Mouse (Mus musculus): ENCODE results near the gene Zfp366. TPM values are rescaled to one million over a fixed set of nuclear protein-coding genes. Genes with fewer than 3 reads are reported as not detected.
A peak's percentile ranks its signal among the peaks of the same experiment; 100 is the strongest.
"Not testable (repeated sequence)": the region's sequence is repeated elsewhere in the genome, so short reads cannot be mapped to it uniquely, and the experiment has no call there.

Gene Zfp366
- polyA plus RNA-seq, 1 experiment from 2014 or later, result 0.45 TPM

DNA sequence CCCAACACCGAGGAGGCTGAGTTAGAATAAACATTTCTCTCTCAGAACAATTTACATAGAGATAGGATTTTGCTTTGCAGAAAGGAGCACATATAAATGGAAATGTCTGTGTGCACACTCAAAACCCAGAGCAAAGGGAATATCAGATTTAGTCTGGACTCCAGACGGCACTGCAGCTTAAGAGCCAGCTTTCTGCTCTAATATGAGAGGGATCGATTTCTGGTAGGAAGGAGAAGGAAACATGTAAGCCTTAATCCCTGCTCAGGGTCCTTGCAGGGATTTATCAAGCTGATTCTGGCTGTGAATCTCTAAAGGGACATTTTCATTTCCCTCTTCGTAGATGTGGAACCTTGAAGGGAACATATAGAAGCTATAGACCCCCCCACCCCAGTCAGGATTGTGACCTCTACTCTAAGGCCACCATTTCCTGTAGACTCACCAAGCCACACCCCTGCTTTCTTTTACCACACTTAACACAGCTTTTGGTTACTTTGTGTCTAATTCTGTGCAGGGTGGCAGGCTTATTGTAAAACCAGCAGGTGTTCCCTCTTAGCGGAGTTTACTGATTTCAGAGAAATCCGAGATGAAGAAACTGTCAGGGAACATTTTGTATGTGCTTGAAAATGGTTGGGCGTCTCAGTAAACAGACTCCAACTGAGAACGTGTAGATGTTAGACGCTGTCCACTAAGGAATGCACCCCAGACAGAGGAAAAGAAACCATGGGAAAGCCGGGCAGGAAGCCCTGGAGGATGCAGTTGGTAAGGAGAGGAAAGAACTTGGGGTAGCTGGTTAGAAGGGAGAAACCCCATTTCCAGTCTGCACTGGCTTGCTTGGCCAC lies 20.9 kb upstream of the Zfp366 start:
- 0 out of 2 replicates have a peak overlapping the region, but pooled peaks have one; percentile 36 for H3K27ac ChIP-seq
- no peak for ATAC-seq (ENCODE audit: low FRiP score)
- 43% methylated on average over 10 of the region's 10 CpGs for WGBS

DNA sequence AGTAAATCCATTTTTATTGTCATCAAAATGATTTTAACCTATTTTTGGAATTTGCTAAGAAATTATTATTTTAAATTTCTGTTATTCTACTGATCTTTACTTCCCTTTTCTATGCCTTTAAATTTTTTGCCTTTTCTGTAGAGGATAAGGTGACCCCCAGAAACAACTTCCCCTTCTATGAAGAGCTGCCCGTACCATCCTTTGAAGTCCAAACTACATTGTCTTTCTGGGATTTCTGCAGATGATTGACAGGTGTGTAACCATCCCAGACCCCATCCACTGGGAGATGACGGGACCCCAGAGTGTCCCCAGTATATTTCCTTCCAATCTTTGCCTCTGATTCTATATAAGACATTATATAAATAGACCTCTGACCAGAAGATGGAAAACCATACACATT lies 20.3 kb upstream of the Zfp366 start:
- ATAC-seq (ENCODE audit: low FRiP score), result no peak
- peaks cover 12% of the 10 kb centered on the region for H3K4me1 ChIP-seq
- H3K4me3 ChIP-seq (replicated peaks), result no peak overlapping the region
- no peaks in the 10 kb centered on the region for H3K36me3 ChIP-seq (replicated peaks)
- WGBS, result 76% methylated on average over 2 of the region's 2 CpGs
- H3K9me3 ChIP-seq, result no peaks in the 10 kb centered on the region
- no peak overlapping the region for H3K27ac ChIP-seq
- no peaks in the 10 kb centered on the region for H3K27me3 ChIP-seq
- no peak overlapping the region for H3K4me2 ChIP-seq
- no peak overlapping the region for H3K9ac ChIP-seq

More for the DNA sequence above, 20.9 kb upstream of the Zfp366 start:
- Histone ChIP-seq H3K9me3 (no peaks in the 10 kb centered on the region), H3K9ac (no peak overlapping the region), H3K4me2 (no peak overlapping the region), H3K4me1 (peaks cover 12% of the 10 kb centered on the region), H3K4me3 (replicated peaks) (no peak overlapping the region), H3K27me3 (no peaks in the 10 kb centered on the region), H3K36me3 (replicated peaks) (no peaks in the 10 kb centered on the region)

GRCm38 (mm10) chr13:99169401-99169800 lies 15.2 kb upstream of the Zfp366 start:
- no peaks in the 10 kb centered on the region for H3K27me3 ChIP-seq
- no peaks in the 10 kb centered on the region for H3K4me1 ChIP-seq
- no peak overlapping the region for H3K4me2 ChIP-seq
- no peaks in the 10 kb centered on the region for H3K36me3 ChIP-seq (replicated peaks)
- no peak for ATAC-seq (ENCODE audit: low FRiP score)
- H3K27ac ChIP-seq, result no peak overlapping the region
- H3K9ac ChIP-seq, result no peak overlapping the region
- WGBS, result 77% methylated on average over 6 of the region's 6 CpGs
- no peak overlapping the region for H3K4me3 ChIP-seq (replicated peaks)
- H3K9me3 ChIP-seq, result no peaks in the 10 kb centered on the region

- Histone ChIP-seq H3K27me3 (no peaks in the 10 kb centered on the region), H3K9ac (no peak overlapping the region), H3K27ac (no peak overlapping the region), H3K4me2 (no peak overlapping the region), H3K4me1 (no peaks in the 10 kb centered on the region), H3K9me3 (no peaks in the 10 kb centered on the region), H3K36me3 (replicated peaks) (no peaks in the 10 kb centered on the region), H3K4me3 (replicated peaks) (no peak overlapping the region)
- 48% methylated on average over 2 of the region's 2 CpGs for WGBS
- no peak for ATAC-seq (ENCODE audit: low FRiP score)
Measured at GRCm38 (mm10) chr13:99170337-99170736, 14.3 kb upstream of the Zfp366 start.

DNA sequence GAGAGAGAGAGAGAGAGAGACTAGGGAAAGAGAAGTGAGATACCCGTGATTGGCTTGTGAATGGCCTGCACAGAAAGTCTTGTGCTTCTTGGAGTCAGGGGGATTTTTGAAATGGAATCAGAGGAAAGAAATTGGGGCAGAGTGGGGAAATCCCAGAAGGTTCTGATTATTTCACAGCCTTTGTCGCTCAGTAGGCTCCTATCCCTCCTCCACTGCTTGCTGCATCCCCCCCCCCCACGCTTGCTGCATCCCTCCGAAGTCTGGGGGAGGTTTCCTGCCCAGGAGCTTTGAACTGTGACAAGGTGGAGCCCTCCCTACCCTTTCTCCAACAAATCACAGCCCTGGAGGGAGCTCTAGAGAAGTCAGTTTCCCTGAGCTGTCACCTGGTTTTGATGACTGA lies 10.8 kb upstream of the Zfp366 start:
- 54% methylated on average over 4 of the region's 4 CpGs for WGBS
- Histone ChIP-seq H3K4me3 (replicated peaks) (no peak overlapping the region), H3K9me3 (no peaks in the 10 kb centered on the region), H3K27me3 (no peaks in the 10 kb centered on the region), H3K4me1 (no peaks in the 10 kb centered on the region), H3K4me2 (no peak overlapping the region), H3K9ac (no peak overlapping the region), H3K27ac (no peak overlapping the region), H3K36me3 (replicated peaks) (no peaks in the 10 kb centered on the region)
- no peak for ATAC-seq (ENCODE audit: low FRiP score)

GRCm38 (mm10) chr13:99182828-99183227 lies 1.8 kb upstream of the Zfp366 start:
- H3K36me3 ChIP-seq (replicated peaks); H3K4me3 ChIP-seq (replicated peaks); H3K27ac ChIP-seq; H3K9ac ChIP-seq; H3K27me3 ChIP-seq; H3K4me1 ChIP-seq; H3K9me3 ChIP-seq; H3K4me2 ChIP-seq; ATAC-seq (ENCODE audit: low FRiP score): not testable (repeated sequence)
- 85% methylated on average over 3 of the region's 3 CpGs for WGBS

DNA sequence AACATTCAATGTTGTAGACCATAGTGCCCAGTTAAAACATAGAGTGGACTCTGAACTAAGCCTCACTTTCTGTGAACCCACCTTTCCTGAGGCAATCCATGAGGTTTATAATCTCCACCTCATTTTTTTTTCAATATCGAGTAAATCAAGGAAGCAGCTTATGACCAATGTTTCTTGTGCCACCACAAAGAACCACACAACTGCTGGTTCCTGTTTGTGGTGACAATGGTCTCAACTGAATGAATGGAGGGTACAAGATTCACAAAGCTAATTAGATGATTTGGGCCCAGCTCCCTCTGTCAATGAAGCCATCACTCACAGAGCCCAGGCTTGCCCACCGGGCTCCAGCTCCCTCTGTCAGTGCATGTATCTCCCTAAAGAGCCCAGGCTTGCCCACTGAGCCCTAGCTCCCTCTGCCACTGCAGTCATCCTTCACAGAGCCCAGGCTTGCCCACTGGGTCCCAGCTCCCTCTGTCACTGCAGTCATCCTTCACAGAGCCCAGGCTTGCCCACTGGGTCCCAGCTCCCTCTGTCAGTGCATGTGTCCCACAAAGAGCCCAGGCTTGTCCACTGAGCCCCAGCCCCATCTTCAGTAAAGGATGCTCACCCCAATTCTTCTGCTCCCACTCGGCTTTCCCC lies 1.2 kb upstream of the Zfp366 start:
- no peaks in the 10 kb centered on the region for H3K4me1 ChIP-seq
- H3K27me3 ChIP-seq, result no peaks in the 10 kb centered on the region
- no peak overlapping the region for H3K4me2 ChIP-seq
- no peak overlapping the region for H3K27ac ChIP-seq
- WGBS, result 88% methylated on average over 3 of the region's 3 CpGs
- no peaks in the 10 kb centered on the region for H3K9me3 ChIP-seq
- no peak overlapping the region for H3K4me3 ChIP-seq (replicated peaks)
- no peak overlapping the region for H3K9ac ChIP-seq
- ATAC-seq (ENCODE audit: low FRiP score), result no peak
- H3K36me3 ChIP-seq (replicated peaks), result no peaks in the 10 kb centered on the region

DNA sequence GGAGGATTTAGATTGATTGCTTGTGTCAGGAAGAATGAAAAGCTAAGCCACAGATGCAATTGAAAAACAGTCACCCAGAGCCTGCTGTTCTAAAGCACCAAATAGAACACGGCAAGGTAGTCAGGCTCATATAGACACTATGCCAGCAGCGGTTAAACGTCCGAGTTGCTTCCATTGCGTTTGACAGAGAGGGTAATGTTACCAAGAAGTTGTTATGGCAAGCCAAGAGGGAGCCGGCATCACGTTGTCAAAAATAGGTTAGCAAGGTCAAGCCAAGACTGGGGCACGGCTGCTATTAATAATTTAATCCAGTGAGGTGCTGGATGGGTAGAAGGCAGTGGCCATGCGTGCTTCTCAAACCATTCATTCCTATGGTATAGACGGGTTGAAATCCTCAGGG lies 950 bp downstream of the Zfp366 start:
- Histone ChIP-seq H3K4me1 (no peaks in the 10 kb centered on the region), H3K27me3 (no peaks in the 10 kb centered on the region), H3K4me2 (no peak overlapping the region), H3K36me3 (replicated peaks) (no peaks in the 10 kb centered on the region), H3K9ac (no peak overlapping the region), H3K9me3 (no peaks in the 10 kb centered on the region), H3K4me3 (replicated peaks) (no peak overlapping the region), H3K27ac (no peak overlapping the region)
- ATAC-seq (ENCODE audit: low FRiP score), result no peak
- 83% methylated on average over 10 of the region's 10 CpGs for WGBS

- no peaks in the 10 kb centered on the region for H3K4me1 ChIP-seq
- H3K36me3 ChIP-seq (replicated peaks), result no peaks in the 10 kb centered on the region
- no peak for ATAC-seq (ENCODE audit: low FRiP score)
- no peak overlapping the region for H3K4me3 ChIP-seq (replicated peaks)
- no peaks in the 10 kb centered on the region for H3K9me3 ChIP-seq
- H3K27me3 ChIP-seq, result 0 out of 2 replicates have a peak, but pooled peaks cover 3% of the 10 kb centered on the region
- 91% methylated on average over 10 of the region's 10 CpGs for WGBS
- H3K27ac ChIP-seq, result no peak overlapping the region
- H3K4me2 ChIP-seq, result no peak overlapping the region
- no peak overlapping the region for H3K9ac ChIP-seq
Measured at GRCm38 (mm10) chr13:99186138-99186853, 1.7 kb downstream of the Zfp366 start.

DNA sequence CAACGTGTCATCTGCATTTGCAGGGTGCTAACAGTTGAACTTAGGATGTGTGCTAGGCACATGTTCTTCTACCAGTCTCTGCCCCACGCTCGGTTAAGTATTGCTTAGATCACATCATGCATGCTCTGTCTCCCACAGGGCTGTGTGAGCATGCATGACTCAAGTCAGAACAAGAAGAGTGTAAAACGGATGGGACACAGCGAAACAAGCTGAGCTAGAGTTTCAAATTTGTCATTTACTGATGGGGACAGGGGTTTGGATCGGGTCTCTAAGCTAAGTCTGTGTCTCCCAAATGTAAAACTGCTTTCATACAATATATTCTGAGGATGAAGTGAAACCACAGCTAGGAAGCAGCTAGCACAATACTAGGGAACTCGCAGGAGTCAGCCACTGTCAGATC lies 2.2 kb downstream of the Zfp366 start:
- ATAC-seq (ENCODE audit: low FRiP score), result no peak
- no peak overlapping the region for H3K4me3 ChIP-seq (replicated peaks)
- 87% methylated on average over 7 of the region's 7 CpGs for WGBS

GRCm38 (mm10) chr13:99187456-99187855 lies 2.8 kb downstream of the Zfp366 start:
- WGBS, result 91% methylated on average over 11 of the region's 11 CpGs
- H3K27ac ChIP-seq, result no peak overlapping the region
- H3K9me3 ChIP-seq, result no peaks in the 10 kb centered on the region
- no peak for ATAC-seq (ENCODE audit: low FRiP score)
- no peak overlapping the region for H3K9ac ChIP-seq
- H3K4me1 ChIP-seq, result no peaks in the 10 kb centered on the region
- no peak overlapping the region for H3K4me2 ChIP-seq
- no peak overlapping the region for H3K4me3 ChIP-seq (replicated peaks)
- H3K27me3 ChIP-seq, result 0 out of 2 replicates have a peak, but pooled peaks cover 3% of the 10 kb centered on the region
- H3K36me3 ChIP-seq (replicated peaks), result no peaks in the 10 kb centered on the region

More for the DNA sequence above, 2.2 kb downstream of the Zfp366 start:
- H3K36me3 ChIP-seq (replicated peaks), result no peaks in the 10 kb centered on the region
- H3K4me1 ChIP-seq, result no peaks in the 10 kb centered on the region
- no peak overlapping the region for H3K9ac ChIP-seq
- H3K27ac ChIP-seq, result no peak overlapping the region
- 0 out of 2 replicates have a peak, but pooled peaks cover 3% of the 10 kb centered on the region for H3K27me3 ChIP-seq
- H3K9me3 ChIP-seq, result no peaks in the 10 kb centered on the region
- no peak overlapping the region for H3K4me2 ChIP-seq

DNA sequence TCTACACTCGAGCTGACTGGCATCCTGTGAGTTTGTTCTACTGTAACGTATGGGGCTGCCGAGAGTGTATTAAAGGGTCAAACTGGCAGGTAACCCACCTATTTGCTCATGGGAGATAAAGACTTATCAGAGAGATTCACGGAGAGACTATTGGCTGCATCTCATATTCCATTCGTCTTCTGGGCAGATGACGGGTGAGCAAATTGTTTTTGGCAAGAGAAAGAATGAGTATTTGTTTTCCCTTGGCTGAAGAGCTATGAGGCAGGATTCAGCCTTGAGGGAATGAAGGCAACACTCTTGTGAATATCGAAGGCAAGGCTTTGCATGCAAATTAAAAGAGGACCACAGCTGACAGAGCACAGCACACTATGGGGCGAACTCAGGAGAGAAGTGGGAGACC lies 4.0 kb downstream of the Zfp366 start:
- Histone ChIP-seq H3K4me2 (no peak overlapping the region), H3K27ac (no peak overlapping the region), H3K9ac (no peak overlapping the region), H3K4me1 (no peaks in the 10 kb centered on the region), H3K4me3 (replicated peaks) (no peak overlapping the region), H3K9me3 (no peaks in the 10 kb centered on the region), H3K27me3 (0 out of 2 replicates have a peak, but pooled peaks cover 3% of the 10 kb centered on the region), H3K36me3 (replicated peaks) (no peaks in the 10 kb centered on the region)
- ATAC-seq (ENCODE audit: low FRiP score), result no peak
- 76% methylated on average over 8 of the region's 8 CpGs for WGBS
